In the genomic region with DNA sequence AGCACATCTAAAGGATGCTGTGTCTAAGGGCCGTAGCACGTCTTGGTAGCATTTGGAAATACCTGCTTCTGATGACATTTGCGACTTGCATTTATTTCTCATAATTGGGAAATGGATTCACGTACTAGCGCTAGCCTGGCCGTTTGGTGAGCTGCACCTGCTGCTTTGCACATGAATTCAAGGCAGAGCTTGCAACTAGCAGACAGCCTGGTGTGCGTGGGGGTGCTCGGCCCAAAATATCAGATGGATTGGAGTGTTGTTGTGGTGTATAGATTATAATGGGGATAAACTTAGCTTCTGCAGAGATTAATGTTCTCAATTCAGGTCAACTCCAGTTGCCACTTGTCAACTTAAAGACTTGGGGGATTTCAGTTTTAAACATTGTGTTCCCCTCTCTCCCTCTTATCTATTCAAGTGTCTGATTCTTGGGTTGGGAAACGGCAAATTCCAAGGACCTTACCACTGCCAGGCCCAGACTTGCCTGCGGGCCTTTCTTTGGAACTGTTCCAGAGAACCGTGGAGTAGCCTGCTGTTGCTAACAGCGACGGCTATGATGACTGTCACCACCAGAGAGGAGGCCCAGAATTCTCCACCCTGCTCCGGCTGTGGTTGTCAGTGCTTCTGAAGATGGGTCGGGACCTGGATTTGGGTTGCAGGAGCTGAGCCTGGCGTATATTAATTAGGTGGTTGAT, we compare ENCODE assay signal across 9 mouse cellular contexts. TPM values are rescaled to one million over a fixed set of nuclear protein-coding genes. Genes with fewer than 3 reads are reported as not detected.
DNase-seq lines count a peak whose midpoint lies in the region; ATAC-seq and TF ChIP-seq lines count a peak whose summit lies in the region.
"Had no signal": no experiment of that assay in that cellular context is flagged by ENCODE, and none has a peak within 500 bp of the region (broad histone marks: within the 10 kb centered on the region; RNA-seq: fewer than 3 reads in every experiment).

No protein-coding gene starts in this region.

- TF ChIP-seq CTCF in forebrain, postnatal 0 days (IDR thresholded peaks at IDR 0.05; ENCODE audit: low read depth): peak; percentile 28

- H3K27me3 ChIP-seq in heart, embryonic 10.5 days (ENCODE audit: insufficient read depth, poor library complexity, severe bottlenecking): no peaks in the 10 kb centered on the region
- no peaks in the 10 kb centered on the region for H3K27me3 ChIP-seq in forebrain, postnatal 0 days (ENCODE audit: insufficient read depth, low read length)
- H3K27me3 ChIP-seq in midbrain, embryonic 12.5 days: no peaks in the 10 kb centered on the region
- H3K27me3 ChIP-seq: CH12.LX had no signal

- H3K4me2 ChIP-seq in forebrain, postnatal 0 days (ENCODE audit: low read depth): 0 out of 2 replicates have a peak overlapping the region, but pooled peaks have one; percentile 3
- H3K4me2 ChIP-seq in midbrain, embryonic 12.5 days (replicated peaks): no peak overlapping the region

- no peaks in the 10 kb centered on the region for H3K36me3 ChIP-seq in heart, embryonic 10.5 days
- no peaks in the 10 kb centered on the region for H3K36me3 ChIP-seq in forebrain, postnatal 0 days (ENCODE audit: insufficient read depth)
- no peaks in the 10 kb centered on the region for H3K36me3 ChIP-seq in midbrain, embryonic 12.5 days

- peak; percentile 70 for ATAC-seq in forebrain, postnatal 0 days
- ATAC-seq in midbrain, embryonic 12.5 days (ENCODE audit: low FRiP score, low read depth): no peak
- ATAC-seq in CD4-positive, CD25-positive, alpha-beta regulatory T cell, adult 4 months: no peak

- 63% methylated on average over 16 of the region's 16 CpGs for WGBS in heart, embryonic 10.5 days
- 17% methylated on average over 16 of the region's 16 CpGs for WGBS in forebrain, postnatal 0 days
- 70% methylated on average over 16 of the region's 16 CpGs for WGBS in midbrain, embryonic 12.5 days

- intact Hi-C loops in heart, postnatal 25 days (cut with DNase I): loop anchor here (5.0 kb wide), 1 partner anchor 42 kb away; the partner anchor contains the start of gene Arntl

- no peaks in the 10 kb centered on the region for H3K9me3 ChIP-seq in heart, embryonic 10.5 days
- no peaks in the 10 kb centered on the region for H3K9me3 ChIP-seq in forebrain, postnatal 0 days (ENCODE audit: low read length)
- no peaks in the 10 kb centered on the region for H3K9me3 ChIP-seq in midbrain, embryonic 12.5 days

- H3K9ac ChIP-seq in forebrain, postnatal 0 days: no peak overlapping the region
- no peak overlapping the region for H3K9ac ChIP-seq in midbrain, embryonic 12.5 days (replicated peaks)

- DNase-seq in heart, embryonic 10.5 days (ENCODE audit: low spot score): no peak
- DNase-seq in heart, postnatal 25 days (ENCODE audit: low spot score): no peak
- peak; percentile 74 for DNase-seq in adrenal gland, postnatal 10 days
- DNase-seq in forebrain, postnatal 0 days: peak; percentile 85
- DNase-seq in layer of hippocampus, adult 8-10 months (ENCODE audit: low spot score in 2 of 2): peak; percentile 85 to 87
- DNase-seq in spleen, postnatal 4 days (ENCODE audit: low spot score in 2 of 2): no peak

- H3K4me1 ChIP-seq in heart, embryonic 10.5 days: peaks cover 44% of the 10 kb centered on the region
- peaks cover 37% of the 10 kb centered on the region for H3K4me1 ChIP-seq in forebrain, postnatal 0 days (ENCODE audit: insufficient read depth)
- peaks cover 40% of the 10 kb centered on the region for H3K4me1 ChIP-seq in midbrain, embryonic 12.5 days

- 0 out of 2 replicates have a peak overlapping the region, but pooled peaks have one; percentile 22 for H3K27ac ChIP-seq in heart, embryonic 10.5 days
- peak overlapping the region; percentile 86 for H3K27ac ChIP-seq in forebrain, postnatal 0 days (ENCODE audit: low read depth, low read length)
- peak overlapping the region; percentile 17 for H3K27ac ChIP-seq in midbrain, embryonic 12.5 days (replicated peaks)

- no peak overlapping the region for H3K4me3 ChIP-seq in heart, embryonic 10.5 days
- no peak overlapping the region for H3K4me3 ChIP-seq in forebrain, postnatal 0 days (ENCODE audit: low read depth, low read length)
- no peak overlapping the region for H3K4me3 ChIP-seq in midbrain, embryonic 12.5 days

RNA-seq across cellular contexts. Expression of gene Arntl, which starts 42.0 kb away (rescaled TPM):
- polyA plus RNA-seq in heart, embryonic 10.5 days (2016; fragmentation: Nextera tagmentation; extraction: Ambion mirVana): 6.3 and 7.0 TPM in 2 replicates
- total RNA-seq in heart, postnatal 25 days (2021): 10 to 100 TPM in 1 of 2 experiments, 1 to 10 TPM in 1; 3.4 to 23.9 TPM
- 10 to 100 TPM; 22.9 to 25.7 TPM for total RNA-seq in adrenal gland, postnatal 10 days (2021)
- total RNA-seq in forebrain, postnatal 0 days (2014; rRNA removed): 31.2 and 32.4 TPM in 2 replicates
- 18.3 and 20.7 TPM in 2 replicates for polyA plus RNA-seq in forebrain, postnatal 0 days (2015; fragmentation: Nextera tagmentation; extraction: Ambion mirVana)
- 10 to 100 TPM; 28.3 to 37.8 (median 31.9) TPM for total RNA-seq in layer of hippocampus, adult 8-10 months (2022)
- polyA plus RNA-seq in midbrain, embryonic 12.5 days (2016; fragmentation: Nextera tagmentation; extraction: Ambion mirVana): 6.6 and 7.8 TPM in 2 replicates
- 10 to 100 TPM; 22.6 to 25.0 TPM for polyA plus RNA-seq in CD4-positive, CD25-positive, alpha-beta regulatory T cell, adult 4 months (2017; shearing (Covaris generic))

Comparison
In these comparisons a context has a peak if more than half of its experiments do, and no peak if none do; other contexts are left out.
1. DNase-seq: peak in adrenal gland, postnatal 10 days (single experiment), forebrain, postnatal 0 days (single experiment) and layer of hippocampus, adult 8-10 months (2 of 2); none in heart, embryonic 10.5 days (single experiment), heart, postnatal 25 days (single experiment) and spleen, postnatal 4 days (0 of 2).
2. H3K27ac ChIP-seq: peak in every context shown above with its lines; median percentile 86 in forebrain, postnatal 0 days; 22 in heart, embryonic 10.5 days; 17 in midbrain, embryonic 12.5 days.